Mouse (Mus musculus) midbrain, embryonic 12.5 days (tissue): ENCODE data around the gene Trpv5. TPM values are rescaled to one million over a fixed set of nuclear protein-coding genes. Genes with fewer than 3 reads are reported as not detected.

Experiments used
- ATAC-seq: fragments of 200-750 bp; cut with Nextera tagmentation; 2 replicates; pipeline ENCODE4 v1.8.0; 2017; ENCODE audit warnings: low read depth, moderate TSS enrichment, moderate library complexity; ENCODE audit not compliant: low FRiP score
- H3K27ac ChIP-seq: fragments of 300-500 bp; sonication (generic); replicated peaks from 2 replicates; pipeline ENCODE4 v1.5.1; 2016; ENCODE audit warnings: mild to moderate bottlenecking
- H3K27me3 ChIP-seq: fragments of 300-500 bp; sonication (generic); 2 replicates; pipeline ENCODE4 v1.6.1; 2016; ENCODE audit warnings: mild to moderate bottlenecking
- H3K36me3 ChIP-seq: fragments of 300-500 bp; sonication (generic); 2 replicates; pipeline ENCODE4 v1.6.1; 2016
- H3K4me1 ChIP-seq: fragments of 300-500 bp; sonication (generic); 2 replicates; pipeline ENCODE4 v1.6.1; 2016
- H3K4me2 ChIP-seq: fragments of 300-500 bp; sonication (generic); replicated peaks from 2 replicates; pipeline ENCODE4 v1.6.1; 2016; ENCODE audit warnings: mild to moderate bottlenecking, moderate library complexity
- H3K4me3 ChIP-seq: fragments of 300-500 bp; sonication (generic); 2 replicates; pipeline ENCODE4 v1.5.1; 2016; ENCODE audit warnings: mild to moderate bottlenecking
- H3K9ac ChIP-seq: fragments of 300-500 bp; sonication (generic); replicated peaks from 2 replicates; pipeline ENCODE4 v1.6.1; 2016; ENCODE audit warnings: mild to moderate bottlenecking, moderate library complexity
- H3K9me3 ChIP-seq: fragments of 300-500 bp; sonication (generic); 2 replicates; pipeline ENCODE4 v1.6.1; 2016; ENCODE audit warnings: mild to moderate bottlenecking
- WGBS: fragments of 180-500 bp; shearing (Covaris S2); methylation state at CpG from one replicate; pipeline ENCODE4 v1.1.7; 2016; 5-methylcytosine and 5-hydroxymethylcytosine counted together
- polyA plus RNA-seq: library from polyadenylated mRNA; unstranded; fragments of >200 nt; fragmentation: Nextera tagmentation; extraction: Ambion mirVana; gene quantifications from 2 replicates; pipeline ENCODE4 v1.2.1, GENCODE M21; 2016

Gene Trpv5
- polyA plus RNA-seq, 1 experiment from 2014 or later = not detected

- 86% methylated on average over 5 of the region's 5 CpGs for WGBS
Measured at GRCm38 (mm10) chr6:41681656-41682055, 1.1 kb upstream of the Trpv5 start.

GRCm38 (mm10) chr6:41676530-41676929, 4.0 kb downstream of the Trpv5 start:
- 95% methylated on average over 2 of the region's 2 CpGs for WGBS
- H3K36me3 ChIP-seq = no peaks in the 10 kb centered on the region
- no peak for ATAC-seq
- H3K9me3 ChIP-seq = no peaks in the 10 kb centered on the region
- H3K4me2 ChIP-seq = no peak overlapping the region
- H3K4me3 ChIP-seq = no peak overlapping the region
- no peaks in the 10 kb centered on the region for H3K4me1 ChIP-seq
- H3K27me3 ChIP-seq = no peaks in the 10 kb centered on the region
- no peak overlapping the region for H3K27ac ChIP-seq
- H3K9ac ChIP-seq = no peak overlapping the region

More at GRCm38 (mm10) chr6:41681656-41682055, 1.1 kb upstream of the Trpv5 start:
- H3K36me3 ChIP-seq = no peaks in the 10 kb centered on the region
- H3K27ac ChIP-seq = no peak overlapping the region
- no peaks in the 10 kb centered on the region for H3K4me1 ChIP-seq
- no peak for ATAC-seq
- no peak overlapping the region for H3K4me3 ChIP-seq
- H3K9me3 ChIP-seq = no peaks in the 10 kb centered on the region
- no peak overlapping the region for H3K9ac ChIP-seq
- no peak overlapping the region for H3K4me2 ChIP-seq
- no peaks in the 10 kb centered on the region for H3K27me3 ChIP-seq

- Histone ChIP-seq H3K27ac (no peak overlapping the region), H3K9ac (no peak overlapping the region), H3K4me1 (no peaks in the 10 kb centered on the region), H3K36me3 (no peaks in the 10 kb centered on the region), H3K27me3 (no peaks in the 10 kb centered on the region), H3K4me2 (no peak overlapping the region), H3K4me3 (no peak overlapping the region), H3K9me3 (no peaks in the 10 kb centered on the region)
- no peak for ATAC-seq
- WGBS = 20% methylated on average over 2 of the region's 2 CpGs
Measured at GRCm38 (mm10) chr6:41662320-41662719, 18.2 kb downstream of the Trpv5 start.

- no peak overlapping the region for H3K4me2 ChIP-seq
- H3K4me3 ChIP-seq = no peak overlapping the region
- H3K27me3 ChIP-seq = no peaks in the 10 kb centered on the region
- no peak overlapping the region for H3K9ac ChIP-seq
- no peaks in the 10 kb centered on the region for H3K36me3 ChIP-seq
- no peaks in the 10 kb centered on the region for H3K4me1 ChIP-seq
- no peak for ATAC-seq
- no peak overlapping the region for H3K27ac ChIP-seq
- H3K9me3 ChIP-seq = no peaks in the 10 kb centered on the region
- 74% methylated on average over 1 of the region's 1 CpGs for WGBS
Measured at GRCm38 (mm10) chr6:41658487-41658886, 22.1 kb downstream of the Trpv5 start.

GRCm38 (mm10) chr6:41654648-41655047, 25.9 kb downstream of the Trpv5 start:
- Histone ChIP-seq H3K4me3 (no peak overlapping the region), H3K9me3 (no peaks in the 10 kb centered on the region), H3K27me3 (no peaks in the 10 kb centered on the region), H3K4me1 (no peaks in the 10 kb centered on the region), H3K4me2 (no peak overlapping the region), H3K36me3 (no peaks in the 10 kb centered on the region), H3K9ac (no peak overlapping the region), H3K27ac (no peak overlapping the region)
- 92% methylated on average over 8 of the region's 8 CpGs for WGBS
- no peak for ATAC-seq

GRCm38 (mm10) chr6:41653173-41653572, 27.4 kb downstream of the Trpv5 start:
- 90% methylated on average over 5 of the region's 5 CpGs for WGBS

GRCm38 (mm10) chr6:41646672-41647071, 33.9 kb downstream of the Trpv5 start:
- Histone ChIP-seq H3K27me3 (no peaks in the 10 kb centered on the region), H3K36me3 (no peaks in the 10 kb centered on the region), H3K27ac (no peak overlapping the region), H3K9me3 (no peaks in the 10 kb centered on the region), H3K4me1 (no peaks in the 10 kb centered on the region), H3K9ac (no peak overlapping the region), H3K4me2 (no peak overlapping the region), H3K4me3 (no peak overlapping the region)
- no peak for ATAC-seq

More at GRCm38 (mm10) chr6:41653173-41653572, 27.4 kb downstream of the Trpv5 start:
- Histone ChIP-seq H3K9me3 (no peaks in the 10 kb centered on the region), H3K27ac (no peak overlapping the region), H3K36me3 (no peaks in the 10 kb centered on the region), H3K4me1 (no peaks in the 10 kb centered on the region), H3K9ac (no peak overlapping the region), H3K27me3 (no peaks in the 10 kb centered on the region), H3K4me3 (no peak overlapping the region), H3K4me2 (no peak overlapping the region)
- ATAC-seq = no peak

GRCm38 (mm10) chr6:41646220-41646619, 34.3 kb downstream of the Trpv5 start:
- no peaks in the 10 kb centered on the region for H3K27me3 ChIP-seq
- H3K4me2 ChIP-seq = no peak overlapping the region
- H3K4me3 ChIP-seq = no peak overlapping the region
- no peaks in the 10 kb centered on the region for H3K9me3 ChIP-seq
- WGBS = 76% methylated on average over 3 of the region's 3 CpGs
- H3K9ac ChIP-seq = no peak overlapping the region
- no peaks in the 10 kb centered on the region for H3K4me1 ChIP-seq
- no peak for ATAC-seq
- no peaks in the 10 kb centered on the region for H3K36me3 ChIP-seq
- H3K27ac ChIP-seq = no peak overlapping the region

GRCm38 (mm10) chr6:41643227-41643626, 37.3 kb downstream of the Trpv5 start:
- no peak for ATAC-seq
- Histone ChIP-seq H3K27me3 (no peaks in the 10 kb centered on the region), H3K4me1 (no peaks in the 10 kb centered on the region), H3K4me2 (no peak overlapping the region), H3K9me3 (no peaks in the 10 kb centered on the region), H3K27ac (no peak overlapping the region), H3K36me3 (no peaks in the 10 kb centered on the region), H3K9ac (no peak overlapping the region), H3K4me3 (no peak overlapping the region)
- 90% methylated on average over 3 of the region's 3 CpGs for WGBS

GRCm38 (mm10) chr6:41642765-41643164, 37.8 kb downstream of the Trpv5 start:
- H3K9ac ChIP-seq = no peak overlapping the region
- ATAC-seq = no peak
- no peak overlapping the region for H3K4me3 ChIP-seq
- 88% methylated on average over 4 of the region's 4 CpGs for WGBS
- H3K4me1 ChIP-seq = no peaks in the 10 kb centered on the region
- no peaks in the 10 kb centered on the region for H3K9me3 ChIP-seq
- H3K4me2 ChIP-seq = no peak overlapping the region
- H3K27me3 ChIP-seq = no peaks in the 10 kb centered on the region
- H3K27ac ChIP-seq = no peak overlapping the region
- no peaks in the 10 kb centered on the region for H3K36me3 ChIP-seq

- H3K9ac ChIP-seq = no peak overlapping the region
- no peaks in the 10 kb centered on the region for H3K4me1 ChIP-seq
- no peaks in the 10 kb centered on the region for H3K9me3 ChIP-seq
- WGBS = 84% methylated on average over 6 of the region's 6 CpGs
- ATAC-seq = no peak
- H3K27ac ChIP-seq = no peak overlapping the region
- no peak overlapping the region for H3K4me3 ChIP-seq
- no peaks in the 10 kb centered on the region for H3K36me3 ChIP-seq
- H3K4me2 ChIP-seq = no peak overlapping the region
- no peaks in the 10 kb centered on the region for H3K27me3 ChIP-seq
Measured at GRCm38 (mm10) chr6:41641173-41641866, 39.2 kb downstream of the Trpv5 start.

GRCm38 (mm10) chr6:41640449-41640848, 40.1 kb downstream of the Trpv5 start:
- H3K27ac ChIP-seq = no peak overlapping the region
- H3K9ac ChIP-seq = no peak overlapping the region
- no peaks in the 10 kb centered on the region for H3K36me3 ChIP-seq
- H3K4me2 ChIP-seq = no peak overlapping the region
- ATAC-seq = no peak
- no peak overlapping the region for H3K4me3 ChIP-seq
- WGBS = 66% methylated on average over 3 of the region's 3 CpGs
- H3K9me3 ChIP-seq = no peaks in the 10 kb centered on the region
- H3K27me3 ChIP-seq = no peaks in the 10 kb centered on the region
- H3K4me1 ChIP-seq = no peaks in the 10 kb centered on the region

GRCm38 (mm10) chr6:41637927-41638506, 42.6 kb downstream of the Trpv5 start:
- no peak for ATAC-seq
- Histone ChIP-seq H3K36me3 (no peaks in the 10 kb centered on the region), H3K27me3 (no peaks in the 10 kb centered on the region), H3K27ac (no peak overlapping the region), H3K4me1 (no peaks in the 10 kb centered on the region), H3K9ac (no peak overlapping the region), H3K4me2 (no peak overlapping the region), H3K9me3 (no peaks in the 10 kb centered on the region), H3K4me3 (no peak overlapping the region)
- 80% methylated on average over 6 of the region's 6 CpGs for WGBS
